29 mouse cellular contexts compared by ENCODE assay signal in genomic region chr4:137412185-137412709, GRCm38 (mm10). TPM values are rescaled to one million over a fixed set of nuclear protein-coding genes. Genes with fewer than 3 reads are reported as not detected.
A peak's percentile ranks its signal among the peaks of the same experiment; 100 is the strongest.
DNase-seq lines count a peak whose midpoint lies in the region; ATAC-seq and TF ChIP-seq lines count a peak whose summit lies in the region.
"Not testable (repeated sequence)": the region's sequence is repeated elsewhere in the genome, so short reads cannot be mapped to it uniquely, and the experiment has no call there.
"Had no signal": no experiment of that assay in that cellular context is flagged by ENCODE, and none has a peak within 500 bp of the region (broad histone marks: within the 10 kb centered on the region; RNA-seq: fewer than 3 reads in every experiment).

No protein-coding gene starts in this region.

- H3K27ac ChIP-seq in gastrocnemius, adult 2 months = peak overlapping the region; percentile 89
- peak overlapping the region; percentile 8; the same call in 1 of the 2 replicates for H3K27ac ChIP-seq in heart, embryonic 13.5 days (replicated peaks)
- H3K27ac ChIP-seq in intestine, embryonic 16.5 days (ENCODE audit: low read length); liver, embryonic 15.5 days (replicated peaks); lung, embryonic 16.5 days (ENCODE audit: low read length); stomach, postnatal 0 days (replicated peaks): not testable (repeated sequence)
- peak overlapping the region; percentile 57; the same call in 1 of the 2 replicates for H3K27ac ChIP-seq in olfactory bulb, adult 2 months (ENCODE audit: insufficient read depth, low read depth, low read length)

- not testable (repeated sequence) for H3K36me3 ChIP-seq in heart, embryonic 13.5 days; intestine, embryonic 16.5 days (ENCODE audit: control insufficient read depth, insufficient read depth, low read length); liver, embryonic 15.5 days (replicated peaks); lung, embryonic 16.5 days (ENCODE audit: control insufficient read depth, insufficient read depth, low read length); stomach, postnatal 0 days (ENCODE audit: control insufficient read depth, insufficient read depth, low read length)

- H3K9ac ChIP-seq in heart, embryonic 13.5 days; intestine, embryonic 16.5 days (ENCODE audit: low read depth, low read length); liver, embryonic 15.5 days; lung, embryonic 16.5 days (ENCODE audit: low read length); stomach, postnatal 0 days (ENCODE audit: low read length): not testable (repeated sequence)

- H3K4me1 ChIP-seq in heart, embryonic 13.5 days; intestine, embryonic 16.5 days (ENCODE audit: control insufficient read depth, insufficient read depth, low read length); liver, embryonic 15.5 days (replicated peaks); lung, embryonic 16.5 days (replicated peaks; ENCODE audit: control insufficient read depth, insufficient read depth, low read length); stomach, postnatal 0 days (replicated peaks; ENCODE audit: control insufficient read depth, insufficient read depth): not testable (repeated sequence)
- H3K4me1 ChIP-seq in olfactory bulb, adult 2 months (ENCODE audit: control insufficient read depth, insufficient read depth, low read length) = peaks cover 16% of the 10 kb centered on the region

- ATAC-seq in heart, embryonic 13.5 days (ENCODE audit: extremely low read depth, insufficient number of reproducible peaks, low FRiP score, low TSS enrichment) = not testable (repeated sequence)
- ATAC-seq in intestine, embryonic 16.5 days = peak; percentile 65; the same call in 1 of the 2 replicates
- peak; percentile 65 for ATAC-seq in liver, embryonic 15.5 days (ENCODE audit: insufficient read depth)
- ATAC-seq in lung, embryonic 16.5 days (ENCODE audit: low read depth) = 0 out of 2 replicates have a peak, but pooled peaks have one; percentile 7
- peak; percentile 45; the same call in 1 of the 2 replicates for ATAC-seq in stomach, postnatal 0 days (ENCODE audit: low FRiP score, low TSS enrichment)

- WGBS in heart, embryonic 13.5 days = 54% methylated on average over 7 of the region's 7 CpGs
- 64% methylated on average over 7 of the region's 7 CpGs for WGBS in intestine, embryonic 16.5 days
- WGBS in liver, embryonic 15.5 days (ENCODE audit: insufficient replicate concordance) = 66% methylated on average over 7 of the region's 7 CpGs
- 44% methylated on average over 7 of the region's 7 CpGs for WGBS in lung, embryonic 16.5 days
- 66% methylated on average over 7 of the region's 7 CpGs for WGBS in olfactory bulb, adult 2 months
- 50% methylated on average over 7 of the region's 7 CpGs for WGBS in stomach, postnatal 0 days

- not testable (repeated sequence) for H3K27me3 ChIP-seq in heart, embryonic 13.5 days (replicated peaks); intestine, embryonic 16.5 days (replicated peaks; ENCODE audit: control insufficient read depth, insufficient read depth, low read length); liver, embryonic 15.5 days; lung, embryonic 16.5 days (ENCODE audit: control insufficient read depth, insufficient read depth, low read depth, low read length); stomach, postnatal 0 days (ENCODE audit: control insufficient read depth, insufficient read depth, low read length)

- not testable (repeated sequence) for H3K4me2 ChIP-seq in heart, embryonic 13.5 days; intestine, embryonic 16.5 days (ENCODE audit: low read depth, low read length); liver, embryonic 15.5 days; lung, embryonic 16.5 days (ENCODE audit: low read depth, low read length); stomach, postnatal 0 days (replicated peaks; ENCODE audit: low read depth)

- TF ChIP-seq POLR2A in olfactory bulb, adult 2 months (IDR thresholded peaks at IDR 0.05; ENCODE audit: insufficient read depth, low read depth, low read length) = not testable (repeated sequence)

- not testable (repeated sequence) for H3K9me3 ChIP-seq in heart, embryonic 13.5 days; intestine, embryonic 16.5 days (ENCODE audit: control insufficient read depth, low read length); liver, embryonic 15.5 days (replicated peaks); lung, embryonic 16.5 days (ENCODE audit: control insufficient read depth, low read length); stomach, postnatal 0 days (ENCODE audit: control insufficient read depth, low read length)

- intact Hi-C loops in gastrocnemius, adult 2 months (cut with DNase I) = not testable (repeated sequence)

- not testable (repeated sequence) for H3K4me3 ChIP-seq in gastrocnemius, adult 2 months; heart, embryonic 13.5 days; intestine, embryonic 16.5 days (ENCODE audit: low read length); liver, embryonic 15.5 days (replicated peaks); lung, embryonic 16.5 days (ENCODE audit: low read length); olfactory bulb, adult 2 months (ENCODE audit: insufficient read depth, low read depth, low read length); stomach, postnatal 0 days (ENCODE audit: low read depth, low read length)

- not testable (repeated sequence) for TF ChIP-seq CTCF in gastrocnemius, adult 2 months (IDR thresholded peaks at IDR 0.05); olfactory bulb, adult 2 months (IDR thresholded peaks at IDR 0.05; ENCODE audit: insufficient read depth, low read depth, low read length); stomach, postnatal 0 days (IDR thresholded peaks at IDR 0.05; ENCODE audit: low read depth)

- TF ChIP-seq EP300 in stomach, postnatal 0 days (optimal IDR thresholded peaks at IDR 0.05) = not testable (repeated sequence)

- DNase-seq in gastrocnemius, adult 2 months = peak; percentile 57
- not testable (repeated sequence) for DNase-seq in stomach, postnatal 0 days (ENCODE audit: low spot score)

RNA-seq across cellular contexts. Expression of gene Cela3a, which starts 2.7 kb away (rescaled TPM):
- not detected for total RNA-seq in gastrocnemius, adult 2 months (2021)
- not detected in 2 replicates for polyA plus RNA-seq in heart, embryonic 13.5 days (2015; fragmentation: Nextera tagmentation; extraction: Ambion mirVana)
- polyA plus RNA-seq in intestine, embryonic 16.5 days (2015; fragmentation: Nextera tagmentation; extraction: Ambion mirVana) = 0.26 and 0.31 TPM in 2 replicates
- not detected in 2 replicates for polyA plus RNA-seq in liver, embryonic 15.5 days (2015; fragmentation: Nextera tagmentation; extraction: Ambion mirVana)
- polyA plus RNA-seq in lung, embryonic 16.5 days (2015; fragmentation: Nextera tagmentation; extraction: Ambion mirVana) = not detected in 2 replicates
- polyA plus RNA-seq in olfactory bulb, adult 2 months (2012; ENCODE audit: insufficient read depth, insufficient read length, low replicate concordance, missing spikeins) = not detected in 2 replicates
- not detected in 2 replicates for polyA plus RNA-seq in stomach, postnatal 0 days (2015; fragmentation: Nextera tagmentation; extraction: Ambion mirVana)
- total RNA-seq: adrenal gland, adult 18-20 months; adrenal gland, postnatal 10 days; adrenal gland, postnatal 36 days; CH12.LX; G1E; gastrocnemius, adult 8-10 months; gastrocnemius, postnatal 36 days; granulocyte monocyte progenitor cell, adult 5-6 weeks; heart, adult 2 months; heart, postnatal 14 days; heart, postnatal 4 days; hindbrain, postnatal 0 days had no signal
- polyA plus RNA-seq: embryonic facial prominence, embryonic 11.5 days; embryonic facial prominence, embryonic 14.5 days; forebrain, embryonic 10.5 days; forebrain, embryonic 13.5 days; forebrain, embryonic 16.5 days; G1E; heart, adult 2 months; heart, embryonic 10.5 days; heart, embryonic 16.5 days; hindbrain, embryonic 11.5 days; hindbrain, embryonic 14.5 days; hindbrain, postnatal 0 days; Patski had no signal

RNA-seq across cellular contexts. Expression of gene Cela3b, which starts 18.1 kb away (rescaled TPM):
- total RNA-seq in gastrocnemius, adult 2 months (2021) = not detected
- 0.22 TPM in 1 of 2 replicates, not detected in the other for polyA plus RNA-seq in heart, embryonic 13.5 days (2015; fragmentation: Nextera tagmentation; extraction: Ambion mirVana)
- polyA plus RNA-seq in intestine, embryonic 16.5 days (2015; fragmentation: Nextera tagmentation; extraction: Ambion mirVana) = 237 and 402 TPM in 2 replicates
- polyA plus RNA-seq in liver, embryonic 15.5 days (2015; fragmentation: Nextera tagmentation; extraction: Ambion mirVana) = 0.18 and 1.0 TPM in 2 replicates
- polyA plus RNA-seq in lung, embryonic 16.5 days (2015; fragmentation: Nextera tagmentation; extraction: Ambion mirVana) = not detected in 2 replicates
- not detected in 2 replicates for polyA plus RNA-seq in olfactory bulb, adult 2 months (2012; ENCODE audit: insufficient read depth, insufficient read length, low replicate concordance, missing spikeins)
- polyA plus RNA-seq in stomach, postnatal 0 days (2015; fragmentation: Nextera tagmentation; extraction: Ambion mirVana) = 4.1 and 4.8 TPM in 2 replicates
- total RNA-seq: adrenal gland, adult 18-20 months; adrenal gland, postnatal 10 days; adrenal gland, postnatal 36 days; CH12.LX; G1E; gastrocnemius, adult 8-10 months; gastrocnemius, postnatal 36 days; granulocyte monocyte progenitor cell, adult 5-6 weeks; heart, adult 2 months; heart, postnatal 14 days; heart, postnatal 4 days; hindbrain, postnatal 0 days had no signal
- polyA plus RNA-seq: embryonic facial prominence, embryonic 11.5 days; forebrain, embryonic 10.5 days; forebrain, embryonic 13.5 days; forebrain, embryonic 16.5 days; G1E; heart, adult 2 months; heart, embryonic 10.5 days; hindbrain, embryonic 11.5 days; hindbrain, embryonic 14.5 days; hindbrain, postnatal 0 days; Patski had no signal

RNA-seq across cellular contexts. Expression of gene 1700013G24Rik, which starts 40.8 kb away (rescaled TPM):
- total RNA-seq in gastrocnemius, adult 2 months (2021) = not detected
- not detected in 2 replicates for polyA plus RNA-seq in heart, embryonic 13.5 days (2015; fragmentation: Nextera tagmentation; extraction: Ambion mirVana)
- polyA plus RNA-seq in intestine, embryonic 16.5 days (2015; fragmentation: Nextera tagmentation; extraction: Ambion mirVana) = not detected in 2 replicates
- polyA plus RNA-seq in liver, embryonic 15.5 days (2015; fragmentation: Nextera tagmentation; extraction: Ambion mirVana) = not detected in 2 replicates
- polyA plus RNA-seq in lung, embryonic 16.5 days (2015; fragmentation: Nextera tagmentation; extraction: Ambion mirVana) = not detected in 2 replicates
- not detected in 2 replicates for polyA plus RNA-seq in olfactory bulb, adult 2 months (2012; ENCODE audit: insufficient read depth, insufficient read length, low replicate concordance, missing spikeins)
- not detected in 2 replicates for polyA plus RNA-seq in stomach, postnatal 0 days (2015; fragmentation: Nextera tagmentation; extraction: Ambion mirVana)
- total RNA-seq: adrenal gland, adult 18-20 months; adrenal gland, postnatal 10 days; adrenal gland, postnatal 36 days; CH12.LX; gastrocnemius, adult 8-10 months; gastrocnemius, postnatal 36 days; granulocyte monocyte progenitor cell, adult 5-6 weeks; heart, adult 2 months; heart, postnatal 14 days; heart, postnatal 4 days; hindbrain, postnatal 0 days had no signal
- polyA plus RNA-seq: embryonic facial prominence, embryonic 11.5 days; forebrain, embryonic 10.5 days; forebrain, embryonic 13.5 days; forebrain, embryonic 16.5 days; G1E; heart, embryonic 10.5 days; heart, embryonic 16.5 days; hindbrain, embryonic 11.5 days; hindbrain, embryonic 14.5 days; hindbrain, postnatal 0 days; Patski had no signal

RNA-seq across cellular contexts. Expression of gene Cdc42, which starts 54.7 kb away (rescaled TPM):
- total RNA-seq in gastrocnemius, adult 2 months (2021) = 100 to 1,000 TPM; 169 to 187 TPM
- polyA plus RNA-seq in heart, embryonic 13.5 days (2015; fragmentation: Nextera tagmentation; extraction: Ambion mirVana) = 501 and 529 TPM in 2 replicates
- 671 and 691 TPM in 2 replicates for polyA plus RNA-seq in intestine, embryonic 16.5 days (2015; fragmentation: Nextera tagmentation; extraction: Ambion mirVana)
- polyA plus RNA-seq in liver, embryonic 15.5 days (2015; fragmentation: Nextera tagmentation; extraction: Ambion mirVana) = 247 and 249 TPM in 2 replicates
- polyA plus RNA-seq in lung, embryonic 16.5 days (2015; fragmentation: Nextera tagmentation; extraction: Ambion mirVana) = 699 and 707 TPM in 2 replicates
- polyA plus RNA-seq in olfactory bulb, adult 2 months (2012; ENCODE audit: insufficient read depth, insufficient read length, low replicate concordance, missing spikeins) = 274 TPM in 1 of 2 replicates, not detected in the other
- polyA plus RNA-seq in stomach, postnatal 0 days (2015; fragmentation: Nextera tagmentation; extraction: Ambion mirVana) = 445 and 456 TPM in 2 replicates

RNA-seq across cellular contexts. Expression of gene Hspg2, which starts 56.3 kb away (rescaled TPM):
- 10 to 100 TPM; 55.2 to 77.5 TPM for total RNA-seq in gastrocnemius, adult 2 months (2021)
- 48.9 and 50.0 TPM in 2 replicates for polyA plus RNA-seq in heart, embryonic 13.5 days (2015; fragmentation: Nextera tagmentation; extraction: Ambion mirVana)
- polyA plus RNA-seq in intestine, embryonic 16.5 days (2015; fragmentation: Nextera tagmentation; extraction: Ambion mirVana) = 24.5 TPM in 2 replicates
- 3.9 and 5.1 TPM in 2 replicates for polyA plus RNA-seq in liver, embryonic 15.5 days (2015; fragmentation: Nextera tagmentation; extraction: Ambion mirVana)
- polyA plus RNA-seq in lung, embryonic 16.5 days (2015; fragmentation: Nextera tagmentation; extraction: Ambion mirVana) = 34.7 and 35.2 TPM in 2 replicates
- not detected in 2 replicates for polyA plus RNA-seq in olfactory bulb, adult 2 months (2012; ENCODE audit: insufficient read depth, insufficient read length, low replicate concordance, missing spikeins)
- polyA plus RNA-seq in stomach, postnatal 0 days (2015; fragmentation: Nextera tagmentation; extraction: Ambion mirVana) = 16.0 and 18.8 TPM in 2 replicates
- polyA plus RNA-seq: G1E had no signal

Comparison
In these comparisons a context has a peak if more than half of its experiments do, and no peak if none do; other contexts are left out.
1. RNA of gene Cela3b, which starts 18.1 kb away (polyA plus RNA-seq): 237 to 402 TPM in intestine, embryonic 16.5 days; 4.1 to 4.8 TPM in stomach, postnatal 0 days, 0.18 to 1.0 TPM in liver, embryonic 15.5 days, 0.22 TPM in heart, embryonic 13.5 days, not detected in lung, embryonic 16.5 days and not detected in olfactory bulb, adult 2 months; every median in the first group is over 10 times any median in the second.